Mouse (Mus musculus) stomach, embryonic 16.5 days (tissue): ENCODE measurements at regions not wholly inside any gene's neighbourhood (a gene's known extent, or its start where the extent isn't known, plus 50 kb on each side); places are given as distances from the start of the nearest gene placed in this dataset.
A peak's percentile ranks its signal among the peaks of the same experiment; 100 is the strongest.

Source experiments
- ATAC-seq: fragments of 200-750 bp; cut with Nextera tagmentation; 2 replicates; pipeline ENCODE4 v1.8.0; 2017; ENCODE audit warnings: moderate number of reproducible peaks, moderate TSS enrichment; ENCODE audit not compliant: insufficient read depth, low FRiP score
- H3K27ac ChIP-seq: fragments of 300-500 bp; sonication (generic); 2 replicates; pipeline ENCODE4 v1.5.1; 2014; ENCODE audit warnings: low read length
- H3K27me3 ChIP-seq: fragments of 300-500 bp; sonication (generic); 2 replicates; pipeline ENCODE4 v1.6.1; 2014; ENCODE audit warnings: low read length, control low read depth, mixed read lengths; ENCODE audit not compliant: control insufficient read depth, insufficient read depth
- H3K36me3 ChIP-seq: fragments of 300-500 bp; sonication (generic); 2 replicates; pipeline ENCODE4 v1.6.1; 2014; ENCODE audit warnings: low read length; ENCODE audit not compliant: control insufficient read depth, insufficient read depth
- H3K4me1 ChIP-seq: fragments of 300-500 bp; sonication (generic); 2 replicates; pipeline ENCODE4 v1.6.1; 2014; ENCODE audit warnings: low read length, control low read depth, mixed read lengths; ENCODE audit not compliant: control insufficient read depth, insufficient read depth
- H3K4me2 ChIP-seq: fragments of 300-500 bp; sonication (generic); 2 replicates; pipeline ENCODE4 v1.6.1; 2014; ENCODE audit warnings: low read depth, low read length, mixed read lengths
- H3K4me3 ChIP-seq: fragments of 300-500 bp; sonication (generic); replicated peaks from 2 replicates; pipeline ENCODE4 v1.5.1; 2014; ENCODE audit warnings: mild to moderate bottlenecking, low read length
- H3K9ac ChIP-seq: fragments of 300-500 bp; sonication (generic); 2 replicates; pipeline ENCODE4 v1.6.1; 2014; ENCODE audit warnings: low read length
- H3K9me3 ChIP-seq: fragments of 300-500 bp; sonication (generic); replicated peaks from 2 replicates; pipeline ENCODE4 v1.6.1; 2016; ENCODE audit warnings: low read length, control low read depth; ENCODE audit not compliant: control insufficient read depth
- WGBS: fragments of 180-500 bp; shearing (Covaris S2); extraction: QIAGEN DNeasy Blood & Tissue Kit; methylation state at CpG from one replicate; pipeline ENCODE4 v1.1.7; 2014; 5-methylcytosine and 5-hydroxymethylcytosine counted together

DNA sequence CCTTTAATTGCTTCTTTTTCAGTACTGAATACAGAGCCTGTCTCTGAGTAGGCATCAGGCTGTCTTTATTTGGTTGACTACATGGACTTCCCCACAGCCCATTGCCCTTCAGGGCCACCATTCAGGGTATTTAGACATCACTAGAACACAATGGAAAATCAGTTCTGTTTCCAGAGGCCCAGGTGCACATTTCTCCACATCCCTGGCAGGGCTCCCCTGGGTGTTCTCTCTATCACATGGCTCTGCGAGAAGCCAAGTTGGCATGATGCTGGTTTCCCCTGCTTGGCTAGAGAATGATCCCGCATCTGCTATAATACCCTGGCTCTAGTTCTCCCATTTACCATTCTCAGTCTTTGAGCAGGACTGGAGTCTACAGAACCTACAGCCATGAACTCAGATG lies 57.3 kb upstream of the St8sia2 start:
- H3K4me2 ChIP-seq, result no peak overlapping the region
- H3K4me3 ChIP-seq, result no peak overlapping the region
- no peaks in the 10 kb centered on the region for H3K27me3 ChIP-seq
- H3K9me3 ChIP-seq, result no peaks in the 10 kb centered on the region
- WGBS, result 91% methylated on average over 2 of the region's 2 CpGs
- ATAC-seq, result no peak
- H3K27ac ChIP-seq, result no peak overlapping the region
- no peaks in the 10 kb centered on the region for H3K36me3 ChIP-seq
- no peak overlapping the region for H3K9ac ChIP-seq
- H3K4me1 ChIP-seq, result no peaks in the 10 kb centered on the region

DNA sequence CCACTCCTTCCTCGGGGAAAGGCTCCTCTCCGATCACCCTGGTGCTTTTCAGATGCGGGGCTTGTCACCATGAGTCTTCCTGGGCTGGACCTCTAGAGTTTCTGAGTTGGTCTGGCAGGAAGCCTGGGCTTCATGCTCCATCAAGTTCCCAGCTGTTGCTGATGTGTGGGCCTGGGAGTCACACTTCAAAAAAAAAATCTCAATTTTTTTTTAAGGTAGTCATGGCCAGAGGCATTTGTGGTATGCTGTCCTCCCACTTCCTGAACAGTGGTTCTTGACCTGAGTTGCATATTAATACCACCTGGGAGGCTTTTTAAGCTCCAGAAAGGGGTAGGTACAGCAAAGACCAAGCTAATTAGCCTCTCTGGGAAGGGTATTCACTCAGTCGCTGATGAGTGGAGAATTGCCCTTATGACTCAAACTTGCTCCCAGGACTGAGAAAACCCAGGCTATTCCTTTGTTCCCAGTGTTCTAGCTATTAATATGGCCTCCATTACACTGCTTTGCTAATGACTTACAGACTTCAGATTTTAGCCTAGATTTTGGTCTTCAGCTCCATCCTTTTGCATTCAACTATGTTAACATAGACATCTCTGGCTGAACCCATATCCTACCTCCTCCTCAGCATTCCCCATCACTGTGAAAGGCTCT lies 52.1 kb upstream of the St8sia2 start:
- Histone ChIP-seq H3K4me1 (peaks cover 4% of the 10 kb centered on the region; the same call in 1 of the 2 replicates), H3K27me3 (no peaks in the 10 kb centered on the region), H3K4me2 (no peak overlapping the region), H3K9ac (no peak overlapping the region), H3K36me3 (no peaks in the 10 kb centered on the region), H3K9me3 (no peaks in the 10 kb centered on the region), H3K27ac (0 out of 2 replicates have a peak overlapping the region, but pooled peaks have one; percentile 40), H3K4me3 (no peak overlapping the region)
- no peak for ATAC-seq
- 56% methylated on average over 4 of the region's 4 CpGs for WGBS
